Mouse (Mus musculus) liver, embryonic 14.5 days (tissue): Measurements from ENCODE around the gene Car10.

Source experiments
- CTCF ChIP-seq: IDR thresholded peaks from 2 replicates; pipeline ENCODE4 v1.5.1; 2016; ENCODE audit warnings: antibody characterized with exemption, low read depth, control low read depth
- EP300 ChIP-seq: IDR thresholded peaks from 2 replicates; pipeline ENCODE4 v1.6.1; 2016; ENCODE audit warnings: antibody characterized with exemption, low read depth

GRCm38 (mm10) chr11:93447566-93447965 is 349.7 kb downstream of the Car10 start:
- TF ChIP-seq CTCF (no peak), EP300 (no peak)
